Mouse (Mus musculus) lung, embryonic 14.5 days (tissue): Measurements from ENCODE around the gene Zfp628. TPM values are rescaled to one million over a fixed set of nuclear protein-coding genes. Genes with fewer than 3 reads are reported as not detected.

Experiments used
- ATAC-seq: fragments of 200-750 bp; cut with Nextera tagmentation; 2 replicates; pipeline ENCODE4 v1.8.0; 2017; ENCODE audit warnings: mild to moderate bottlenecking, moderate TSS enrichment, moderate library complexity; ENCODE audit not compliant: insufficient read depth
- DNase-seq: peaks from one replicate; pipeline ENCODE4 v3.0.0-alpha.2; 2015
- H3K27ac ChIP-seq: fragments of 300-500 bp; sonication (generic); 2 replicates; pipeline ENCODE4 v1.5.1; 2014; ENCODE audit warnings: low read depth, mild to moderate bottlenecking, moderate library complexity
- H3K27me3 ChIP-seq: fragments of 300-500 bp; sonication (generic); 2 replicates; pipeline ENCODE4 v1.6.1; 2014; ENCODE audit warnings: low read length, control low read depth; ENCODE audit not compliant: insufficient read depth
- H3K36me3 ChIP-seq: fragments of 300-500 bp; sonication (generic); 2 replicates; pipeline ENCODE4 v1.6.1; 2014; ENCODE audit warnings: control low read depth; ENCODE audit not compliant: insufficient read depth
- H3K4me1 ChIP-seq: fragments of 300-500 bp; sonication (generic); 2 replicates; pipeline ENCODE4 v1.6.1; 2014; ENCODE audit warnings: antibody characterized with exemption, control low read depth; ENCODE audit not compliant: insufficient read depth
- H3K4me2 ChIP-seq: fragments of 300-500 bp; sonication (generic); 2 replicates; pipeline ENCODE4 v1.6.1; 2014; ENCODE audit warnings: mild to moderate bottlenecking
- H3K4me3 ChIP-seq: fragments of 300-500 bp; sonication (generic); 2 replicates; pipeline ENCODE4 v1.5.1; 2014; ENCODE audit warnings: low read depth, low read length
- H3K9ac ChIP-seq: fragments of 300-500 bp; sonication (generic); 2 replicates; pipeline ENCODE4 v1.6.1; 2014
- H3K9me3 ChIP-seq: fragments of 300-500 bp; sonication (generic); 2 replicates; pipeline ENCODE4 v1.6.1; 2016; ENCODE audit warnings: low read depth, low read length, control low read depth
- CTCF ChIP-seq: IDR thresholded peaks from 2 replicates; pipeline ENCODE4 v1.5.1; 2016; ENCODE audit warnings: antibody characterized with exemption, low read depth
- WGBS: fragments of 180-500 bp; shearing (Covaris S2); extraction: QIAGEN DNeasy Blood & Tissue Kit; methylation state at CpG from one replicate; pipeline ENCODE4 v1.1.7; 2014; 5-methylcytosine and 5-hydroxymethylcytosine counted together
- polyA plus RNA-seq: library from polyadenylated mRNA; unstranded; fragments of >200 nt; fragmentation: Nextera tagmentation; extraction: Ambion mirVana; gene quantifications from 2 replicates; pipeline ENCODE4 v1.2.1, GENCODE M21; 2014

Gene Zfp628
- polyA plus RNA-seq, 1 experiment from 2014 or later = 4.2 TPM

DNA sequence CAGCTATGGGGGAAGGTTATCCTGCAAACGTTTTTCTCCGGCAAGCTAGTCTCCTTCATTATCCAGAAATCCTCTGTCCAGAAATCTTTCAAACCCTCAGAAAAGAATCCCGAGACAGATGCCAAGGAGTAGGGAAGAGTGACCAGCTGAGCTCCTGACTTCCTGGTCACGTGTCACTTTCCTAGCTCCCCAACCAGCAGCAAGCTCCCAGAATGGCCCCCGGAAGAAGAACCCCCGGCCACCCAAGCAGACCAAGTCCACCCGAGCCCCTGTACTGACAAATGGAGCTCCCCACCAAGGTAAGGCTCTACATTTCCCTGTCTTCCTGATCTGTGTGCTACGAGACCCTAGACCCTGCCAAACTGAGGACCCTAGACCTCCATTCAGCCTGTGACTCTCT, 12.7 kb downstream of the Zfp628 start:
- H3K36me3 ChIP-seq = no peaks in the 10 kb centered on the region
- H3K9me3 ChIP-seq = no peaks in the 10 kb centered on the region
- H3K27me3 ChIP-seq = no peaks in the 10 kb centered on the region
- H3K9ac ChIP-seq = no peak overlapping the region
- ATAC-seq (no peak), DNase-seq (no peak)
- TF ChIP-seq CTCF = no peak
- 44% methylated on average over 8 of the region's 8 CpGs for WGBS
- no peak overlapping the region for H3K4me3 ChIP-seq
- peak overlapping the region; percentile 16 for H3K4me2 ChIP-seq
- peaks cover 32% of the 10 kb centered on the region for H3K4me1 ChIP-seq
- H3K27ac ChIP-seq = no peak overlapping the region

DNA sequence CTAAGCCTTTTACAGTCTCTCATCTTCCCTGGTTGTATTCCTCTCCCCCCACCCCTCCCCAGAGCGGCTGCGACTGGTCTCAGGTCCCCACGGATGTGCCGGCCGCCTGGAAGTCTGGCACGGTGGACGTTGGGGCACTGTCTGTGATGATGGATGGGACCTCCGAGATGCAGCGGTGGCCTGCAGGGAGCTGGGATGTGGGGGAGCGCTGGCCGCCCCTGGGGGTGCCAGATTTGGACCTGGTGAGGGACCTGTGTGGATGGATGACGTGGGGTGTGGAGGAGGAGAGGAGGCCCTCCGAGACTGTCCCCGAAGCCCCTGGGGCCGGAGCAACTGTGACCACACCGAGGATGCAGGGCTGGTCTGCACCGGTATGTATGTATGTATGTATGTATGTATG, 13.3 kb downstream of the Zfp628 start:
- 40% methylated on average over 17 of the region's 17 CpGs for WGBS
- Histone ChIP-seq H3K4me3 (no peak overlapping the region), H3K27me3 (no peaks in the 10 kb centered on the region), H3K9ac (no peak overlapping the region), H3K4me1 (peaks cover 26% of the 10 kb centered on the region), H3K27ac (no peak overlapping the region), H3K4me2 (peak overlapping the region; percentile 16), H3K36me3 (no peaks in the 10 kb centered on the region), H3K9me3 (no peaks in the 10 kb centered on the region)
- no peak for TF ChIP-seq CTCF
- no peak for ATAC-seq
- no peak for DNase-seq

DNA sequence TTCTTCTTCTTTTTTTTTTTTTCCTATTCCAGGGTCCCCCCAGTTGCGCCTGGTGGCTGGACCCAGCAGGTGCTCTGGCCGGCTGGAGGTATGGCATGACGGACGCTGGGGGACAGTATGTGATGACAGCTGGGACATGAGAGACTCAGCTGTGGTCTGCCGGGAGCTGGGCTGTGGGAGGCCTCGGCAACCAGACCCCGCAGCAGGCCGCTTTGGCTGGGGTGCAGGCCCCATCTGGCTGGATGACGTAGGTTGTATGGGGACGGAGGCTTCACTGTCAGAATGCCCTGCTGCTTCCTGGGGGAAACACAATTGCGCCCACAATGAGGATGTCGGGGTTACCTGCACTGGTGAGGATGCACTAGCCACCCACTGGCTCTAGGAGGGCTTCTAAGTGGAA, 18.1 kb downstream of the Zfp628 start:
- H3K4me2 ChIP-seq = no peak overlapping the region
- H3K4me1 ChIP-seq = no peaks in the 10 kb centered on the region
- H3K27me3 ChIP-seq = no peaks in the 10 kb centered on the region
- DNase-seq = no peak
- no peak for ATAC-seq
- WGBS = 66% methylated on average over 12 of the region's 12 CpGs
- H3K4me3 ChIP-seq = no peak overlapping the region
- TF ChIP-seq CTCF = no peak
- H3K9me3 ChIP-seq = no peaks in the 10 kb centered on the region
- H3K9ac ChIP-seq = no peak overlapping the region
- H3K27ac ChIP-seq = no peak overlapping the region
- no peaks in the 10 kb centered on the region for H3K36me3 ChIP-seq

DNA sequence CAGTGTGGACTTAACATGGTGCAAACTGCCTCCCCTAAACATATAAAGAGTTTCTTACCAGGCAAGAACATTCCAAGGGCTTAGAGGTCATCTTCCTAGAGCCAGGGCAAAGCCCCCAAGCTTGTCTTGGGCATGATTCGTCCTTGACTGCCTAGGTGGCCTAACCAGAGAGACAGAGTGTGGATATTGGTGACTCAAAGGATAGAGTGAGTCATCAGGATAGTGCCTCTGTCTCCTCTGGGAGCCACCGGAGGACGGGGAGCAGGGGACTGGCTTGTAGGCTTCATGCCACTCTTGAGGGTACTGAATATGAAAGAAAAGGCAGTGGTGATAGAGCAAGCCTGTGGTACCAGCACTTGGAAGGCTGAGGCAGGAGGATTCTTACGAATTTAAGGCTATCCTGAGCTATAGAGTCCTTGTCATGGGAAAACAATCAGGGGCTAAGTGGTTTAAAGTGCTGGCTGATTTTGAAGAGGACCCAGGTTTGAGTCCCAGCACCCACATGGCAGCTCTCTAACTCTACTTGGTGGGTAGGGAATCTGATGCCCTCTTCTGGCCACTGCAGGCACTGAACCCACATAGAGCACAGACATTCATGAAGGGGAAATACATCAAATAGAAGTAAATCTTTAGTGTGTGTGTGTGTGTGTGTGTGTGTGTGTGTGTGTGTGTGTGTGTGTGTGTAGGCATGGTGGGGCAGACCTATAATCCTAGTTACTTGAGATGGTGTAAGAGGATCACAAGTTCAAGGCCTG, 19.3 kb downstream of the Zfp628 start:
- no peak overlapping the region for H3K4me3 ChIP-seq
- peak; percentile 33; the same call in 1 of the 2 replicates for TF ChIP-seq CTCF
- H3K36me3 ChIP-seq = no peaks in the 10 kb centered on the region
- ATAC-seq = no peak
- H3K27ac ChIP-seq = no peak overlapping the region
- DNase-seq = no peak
- H3K9ac ChIP-seq = no peak overlapping the region
- no peaks in the 10 kb centered on the region for H3K9me3 ChIP-seq
- no peaks in the 10 kb centered on the region for H3K4me1 ChIP-seq
- H3K4me2 ChIP-seq = no peak overlapping the region
- no peaks in the 10 kb centered on the region for H3K27me3 ChIP-seq
- 76% methylated on average over 4 of the region's 4 CpGs for WGBS

DNA sequence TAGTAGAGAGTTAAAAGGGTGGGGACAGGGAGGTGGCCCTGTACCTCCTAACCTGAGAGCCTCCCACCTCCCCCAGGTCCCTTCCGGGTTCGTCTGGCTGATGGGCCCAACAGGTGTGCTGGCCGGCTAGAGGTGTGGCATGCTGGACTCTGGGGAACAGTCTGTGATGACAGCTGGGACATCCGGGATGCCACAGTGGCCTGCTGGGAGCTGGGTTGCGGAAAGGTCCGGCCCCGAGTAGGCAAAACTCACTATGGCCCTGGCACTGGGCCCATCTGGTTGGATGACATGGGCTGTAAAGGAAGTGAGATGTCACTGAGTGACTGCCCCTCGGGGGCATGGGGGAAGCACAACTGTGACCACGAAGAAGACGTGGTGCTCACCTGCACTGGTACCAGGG, 21.8 kb downstream of the Zfp628 start:
- no peak for TF ChIP-seq CTCF
- Histone ChIP-seq H3K9ac (no peak overlapping the region), H3K27me3 (no peaks in the 10 kb centered on the region), H3K4me1 (no peaks in the 10 kb centered on the region), H3K4me2 (no peak overlapping the region), H3K36me3 (no peaks in the 10 kb centered on the region), H3K9me3 (no peaks in the 10 kb centered on the region), H3K27ac (no peak overlapping the region), H3K4me3 (no peak overlapping the region)
- no peak for ATAC-seq
- 70% methylated on average over 10 of the region's 10 CpGs for WGBS
- no peak for DNase-seq

DNA sequence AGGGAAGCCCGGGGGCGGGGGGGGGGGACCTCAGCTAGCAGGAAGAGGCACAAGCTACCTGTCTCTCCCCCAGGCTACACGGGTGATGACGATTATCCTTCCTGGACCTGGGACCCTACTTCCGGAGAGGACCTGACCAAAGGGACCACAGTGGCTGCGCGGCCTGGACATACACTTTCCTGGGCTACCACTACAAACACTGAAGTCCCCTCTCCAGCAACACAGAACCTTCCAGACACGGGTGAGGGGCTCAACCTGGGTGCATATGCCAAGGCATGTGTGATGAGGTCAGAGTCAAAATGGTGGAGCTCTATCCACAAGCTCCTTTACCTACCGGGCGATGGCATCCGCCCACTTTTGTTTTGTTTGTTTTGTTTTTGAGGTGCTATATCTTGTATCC, 22.4 kb downstream of the Zfp628 start:
- no peaks in the 10 kb centered on the region for H3K27me3 ChIP-seq
- no peak overlapping the region for H3K9ac ChIP-seq
- H3K27ac ChIP-seq = no peak overlapping the region
- no peak for TF ChIP-seq CTCF
- no peak overlapping the region for H3K4me3 ChIP-seq
- WGBS = 65% methylated on average over 9 of the region's 11 CpGs
- no peak overlapping the region for H3K4me2 ChIP-seq
- H3K4me1 ChIP-seq = no peaks in the 10 kb centered on the region
- ATAC-seq (no peak), DNase-seq (no peak)
- no peaks in the 10 kb centered on the region for H3K36me3 ChIP-seq
- H3K9me3 ChIP-seq = no peaks in the 10 kb centered on the region

DNA sequence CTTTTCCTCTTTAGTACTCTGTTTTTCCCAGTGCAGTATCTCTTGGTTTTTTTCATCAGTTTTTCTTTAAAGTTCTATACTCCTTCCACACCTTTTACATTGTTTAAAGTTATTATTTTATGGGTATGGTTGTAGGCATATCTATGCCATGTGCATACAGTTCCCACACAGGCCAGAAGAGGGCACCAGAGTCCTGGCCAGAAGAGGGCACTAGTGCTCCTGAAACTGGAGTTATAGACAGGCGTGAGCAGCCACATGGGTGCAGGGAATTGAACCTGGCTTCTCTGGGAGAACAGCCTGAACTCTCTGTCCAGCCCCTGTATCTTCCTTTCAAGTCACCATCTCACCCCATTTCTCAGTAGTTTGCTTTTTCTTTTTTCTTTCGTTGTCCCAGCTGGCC, 23.4 kb downstream of the Zfp628 start:
- Histone ChIP-seq H3K9me3 (no peaks in the 10 kb centered on the region), H3K9ac (no peak overlapping the region), H3K27me3 (no peaks in the 10 kb centered on the region), H3K27ac (no peak overlapping the region), H3K4me3 (no peak overlapping the region), H3K4me2 (no peak overlapping the region), H3K4me1 (no peaks in the 10 kb centered on the region), H3K36me3 (no peaks in the 10 kb centered on the region)
- ATAC-seq = no peak
- peak; percentile 90 for TF ChIP-seq CTCF
- WGBS = 27% methylated on average over 2 of the region's 2 CpGs
- peak; percentile 85 for DNase-seq
